Mouse (Mus musculus): Measurements from ENCODE around the gene Glra1. TPM values are rescaled to one million over a fixed set of nuclear protein-coding genes. Genes with fewer than 3 reads are reported as not detected.

Glra1 gene
- polyA plus RNA-seq, 1 experiment from 2014 or later: not detected

DNA sequence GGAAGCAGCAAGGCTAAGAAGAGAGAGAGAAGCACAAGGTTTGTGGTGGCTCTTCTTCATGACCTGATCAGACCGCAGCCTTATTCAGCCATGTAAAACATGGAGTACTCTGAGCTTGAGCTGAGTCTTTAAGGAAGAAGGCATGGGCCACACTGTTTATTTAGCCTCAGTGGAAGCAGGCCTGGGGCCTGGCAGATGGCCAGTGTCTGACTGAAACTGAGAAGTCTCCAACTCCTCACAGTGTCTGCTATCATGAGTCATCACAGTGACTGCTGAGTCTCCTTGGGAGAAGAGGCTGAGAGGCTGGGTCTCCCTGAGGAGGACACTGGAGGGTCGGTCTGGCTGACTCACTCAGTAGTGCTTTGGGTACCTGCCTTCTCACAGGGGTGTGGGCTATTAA, 33.6 kb downstream of the Glra1 start:
- no peak for ATAC-seq (ENCODE audit: insufficient number of reproducible peaks, insufficient read depth, low FRiP score, low TSS enrichment, low read depth)
- WGBS: 83% methylated on average over 2 of the region's 2 CpGs
- Histone ChIP-seq H3K4me1 (no peaks in the 10 kb centered on the region), H3K9me3 (no peaks in the 10 kb centered on the region), H3K27me3 (no peaks in the 10 kb centered on the region), H3K9ac (no peak overlapping the region), H3K36me3 (no peaks in the 10 kb centered on the region), H3K27ac (no peak overlapping the region), H3K4me2 (no peak overlapping the region), H3K4me3 (no peak overlapping the region)

- 32% methylated on average over 2 of the region's 2 CpGs for WGBS
- no peaks in the 10 kb centered on the region for H3K9me3 ChIP-seq
- ATAC-seq (ENCODE audit: insufficient number of reproducible peaks, insufficient read depth, low FRiP score, low TSS enrichment, low read depth): no peak
Measured at GRCm38 (mm10) chr11:55571144-55571543, 36.9 kb downstream of the Glra1 start.

DNA sequence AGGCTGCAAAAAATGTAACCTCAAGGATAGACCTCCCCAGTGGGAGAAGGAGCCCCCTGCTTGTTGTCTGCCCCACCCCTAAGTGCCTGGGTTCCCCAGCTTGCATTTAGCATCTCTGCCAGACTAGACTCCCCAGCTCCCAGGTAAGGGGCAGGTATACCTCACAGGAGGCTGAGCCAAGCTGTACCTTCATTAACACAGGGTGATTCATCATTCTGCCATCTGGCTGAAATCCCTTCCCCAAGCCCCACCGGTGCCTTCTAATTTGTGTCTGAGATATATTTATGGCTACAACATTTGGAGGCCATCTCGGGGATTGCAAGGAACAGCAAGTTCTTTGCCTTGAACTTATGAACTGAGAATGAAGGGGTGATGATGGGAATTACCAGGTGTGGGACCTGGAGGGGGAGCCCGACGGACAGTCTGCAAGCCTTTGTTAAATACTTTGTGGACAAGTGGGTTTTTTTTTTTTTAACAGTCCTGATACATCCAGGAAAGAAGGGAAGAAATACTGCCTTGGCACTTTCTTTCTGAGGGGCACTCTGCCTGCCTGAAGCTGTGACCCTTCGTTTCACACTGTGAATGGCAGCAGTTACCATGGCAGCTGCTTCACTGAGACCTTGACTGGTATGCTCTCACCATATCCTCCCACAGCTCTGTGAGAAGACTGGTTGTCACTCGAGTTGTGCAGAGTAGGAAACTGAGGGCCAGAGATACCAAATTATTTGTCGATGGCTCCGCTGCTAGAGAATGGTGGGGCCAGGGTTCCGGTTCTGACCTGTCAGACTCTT, 41.5 kb downstream of the Glra1 start:
- H3K36me3 ChIP-seq: no peaks in the 10 kb centered on the region
- H3K9me3 ChIP-seq: no peaks in the 10 kb centered on the region
- WGBS: 72% methylated on average over 9 of the region's 9 CpGs
- H3K9ac ChIP-seq: no peak overlapping the region
- ATAC-seq (ENCODE audit: insufficient number of reproducible peaks, insufficient read depth, low FRiP score, low TSS enrichment, low read depth): no peak
- H3K4me1 ChIP-seq: no peaks in the 10 kb centered on the region
- no peak overlapping the region for H3K4me2 ChIP-seq
- H3K27me3 ChIP-seq: no peaks in the 10 kb centered on the region
- no peak overlapping the region for H3K4me3 ChIP-seq
- no peak overlapping the region for H3K27ac ChIP-seq

More at GRCm38 (mm10) chr11:55571144-55571543, 36.9 kb downstream of the Glra1 start:
- Histone ChIP-seq H3K4me1 (no peaks in the 10 kb centered on the region), H3K4me3 (no peak overlapping the region), H3K9ac (no peak overlapping the region), H3K27ac (no peak overlapping the region), H3K36me3 (no peaks in the 10 kb centered on the region), H3K4me2 (no peak overlapping the region), H3K27me3 (no peaks in the 10 kb centered on the region)

- Histone ChIP-seq H3K4me3 (no peak overlapping the region), H3K4me2 (no peak overlapping the region), H3K27me3 (no peaks in the 10 kb centered on the region), H3K36me3 (no peaks in the 10 kb centered on the region), H3K27ac (no peak overlapping the region), H3K4me1 (no peaks in the 10 kb centered on the region), H3K9me3 (no peaks in the 10 kb centered on the region), H3K9ac (no peak overlapping the region)
- ATAC-seq (ENCODE audit: insufficient number of reproducible peaks, insufficient read depth, low FRiP score, low TSS enrichment, low read depth): no peak
- WGBS: 79% methylated on average over 1 of the region's 1 CpGs
Measured at GRCm38 (mm10) chr11:55545690-55546089, 62.3 kb downstream of the Glra1 start.

DNA sequence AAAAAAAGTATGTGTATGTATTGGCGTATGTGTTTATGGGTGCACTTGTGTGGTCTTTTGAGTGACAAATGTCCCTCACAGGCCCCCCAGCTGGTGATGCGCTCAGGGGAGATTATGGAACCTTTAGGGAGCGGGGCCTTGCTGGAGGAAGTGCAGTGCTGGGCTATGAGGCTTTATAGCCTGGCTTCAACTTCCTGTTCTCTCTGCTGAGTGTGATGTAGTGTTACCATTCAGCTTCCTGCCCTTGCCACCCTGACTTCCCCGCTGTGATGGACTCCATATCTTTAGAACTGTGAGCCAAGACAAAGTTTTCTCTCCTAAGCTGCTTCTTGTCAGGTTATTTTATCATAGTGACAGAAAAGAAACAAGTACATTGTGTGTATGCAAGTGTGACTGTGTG, 65.3 kb downstream of the Glra1 start:
- WGBS: 62% methylated on average over 4 of the region's 4 CpGs
- H3K27ac ChIP-seq: no peak overlapping the region
- no peaks in the 10 kb centered on the region for H3K4me1 ChIP-seq
- ATAC-seq (ENCODE audit: insufficient number of reproducible peaks, insufficient read depth, low FRiP score, low TSS enrichment, low read depth): no peak
- H3K36me3 ChIP-seq: no peaks in the 10 kb centered on the region
- H3K27me3 ChIP-seq: no peaks in the 10 kb centered on the region
- H3K4me3 ChIP-seq: no peak overlapping the region
- H3K4me2 ChIP-seq: no peak overlapping the region
- no peaks in the 10 kb centered on the region for H3K9me3 ChIP-seq
- H3K9ac ChIP-seq: no peak overlapping the region

DNA sequence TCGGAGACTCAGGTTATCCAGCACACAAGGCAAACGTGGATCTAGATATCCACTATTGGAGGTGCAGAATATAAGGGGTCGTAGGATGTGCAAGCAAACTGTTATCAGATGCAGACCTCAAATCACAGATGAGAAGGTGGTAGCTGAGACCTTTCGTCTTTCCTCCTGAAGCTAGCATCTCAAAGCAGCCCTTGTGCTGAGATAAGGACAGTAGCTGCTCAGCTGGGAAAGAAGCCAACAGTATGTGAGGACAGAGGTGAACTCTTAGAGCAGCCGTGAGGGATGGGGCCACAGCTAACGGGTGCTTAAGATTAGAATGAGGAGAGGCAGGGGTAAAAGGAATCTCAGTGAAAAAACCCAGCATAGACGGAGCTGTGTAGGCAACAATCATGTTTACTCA, 65.9 kb downstream of the Glra1 start:
- WGBS: 59% methylated on average over 7 of the region's 7 CpGs
- no peaks in the 10 kb centered on the region for H3K9me3 ChIP-seq

GRCm38 (mm10) chr11:55534766-55535165, 73.2 kb downstream of the Glra1 start:
- H3K4me1 ChIP-seq: no peaks in the 10 kb centered on the region
- H3K27me3 ChIP-seq: no peaks in the 10 kb centered on the region
- no peak overlapping the region for H3K4me2 ChIP-seq
- no peak for ATAC-seq (ENCODE audit: insufficient number of reproducible peaks, insufficient read depth, low FRiP score, low TSS enrichment, low read depth)
- H3K9ac ChIP-seq: no peak overlapping the region
- H3K36me3 ChIP-seq: no peaks in the 10 kb centered on the region
- H3K9me3 ChIP-seq: no peaks in the 10 kb centered on the region
- H3K27ac ChIP-seq: no peak overlapping the region
- no peak overlapping the region for H3K4me3 ChIP-seq
- WGBS: 49% methylated on average over 2 of the region's 2 CpGs

More for the DNA sequence above, 65.9 kb downstream of the Glra1 start:
- no peaks in the 10 kb centered on the region for H3K4me1 ChIP-seq
- no peaks in the 10 kb centered on the region for H3K36me3 ChIP-seq
- no peak overlapping the region for H3K27ac ChIP-seq
- H3K4me2 ChIP-seq: no peak overlapping the region
- no peak overlapping the region for H3K9ac ChIP-seq
- H3K4me3 ChIP-seq: no peak overlapping the region
- H3K27me3 ChIP-seq: no peaks in the 10 kb centered on the region
- ATAC-seq (ENCODE audit: insufficient number of reproducible peaks, insufficient read depth, low FRiP score, low TSS enrichment, low read depth): no peak

DNA sequence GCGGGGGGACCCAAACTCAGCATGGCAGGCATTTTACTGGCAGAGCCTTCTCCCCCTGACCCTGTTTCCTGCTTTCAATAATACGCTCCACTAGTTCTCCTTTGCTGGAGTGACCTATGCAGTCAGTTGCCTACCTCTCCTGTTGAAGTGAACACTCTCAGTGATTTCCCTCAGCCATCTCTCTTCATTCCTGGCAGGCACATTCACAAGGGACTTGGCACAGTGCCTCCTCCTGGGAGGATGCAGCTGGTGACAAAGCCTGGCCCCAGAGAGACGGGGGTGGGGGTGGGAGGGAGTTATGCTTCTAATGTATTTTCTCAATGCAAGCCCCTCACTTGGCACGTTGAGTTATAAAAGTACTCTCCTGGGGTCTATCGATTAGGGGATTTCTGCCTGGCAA, 74.6 kb downstream of the Glra1 start:
- ATAC-seq (ENCODE audit: insufficient number of reproducible peaks, insufficient read depth, low FRiP score, low TSS enrichment, low read depth): no peak
- H3K4me1 ChIP-seq: no peaks in the 10 kb centered on the region
- 70% methylated on average over 5 of the region's 5 CpGs for WGBS

DNA sequence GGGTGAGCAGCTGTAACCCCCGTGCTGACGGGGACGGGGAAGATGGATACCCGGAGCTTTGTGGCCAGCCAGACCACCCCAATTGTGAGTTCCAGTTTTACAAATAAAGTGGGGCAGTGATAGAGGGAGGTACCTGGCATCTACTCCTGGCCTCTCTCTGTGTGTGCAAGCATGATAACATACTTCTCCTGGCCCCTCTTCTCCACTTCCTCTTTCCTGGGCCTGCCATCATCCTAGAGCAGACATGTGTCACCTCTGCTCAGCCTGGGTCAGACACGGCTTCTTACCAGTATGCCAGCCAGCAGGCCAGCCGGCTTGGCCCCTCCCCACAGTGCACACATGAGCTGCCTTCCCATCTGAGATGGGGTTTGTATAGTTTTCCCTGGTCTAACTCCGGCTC, 77.3 kb downstream of the Glra1 start:
- ATAC-seq (ENCODE audit: insufficient number of reproducible peaks, insufficient read depth, low FRiP score, low TSS enrichment, low read depth): no peak
- Histone ChIP-seq H3K4me1 (no peaks in the 10 kb centered on the region), H3K4me3 (no peak overlapping the region), H3K27me3 (no peaks in the 10 kb centered on the region), H3K9ac (no peak overlapping the region), H3K36me3 (no peaks in the 10 kb centered on the region), H3K9me3 (no peaks in the 10 kb centered on the region), H3K4me2 (no peak overlapping the region), H3K27ac (no peak overlapping the region)
- 81% methylated on average over 7 of the region's 7 CpGs for WGBS

More for the DNA sequence above, 74.6 kb downstream of the Glra1 start:
- Histone ChIP-seq H3K27me3 (no peaks in the 10 kb centered on the region), H3K9ac (0 out of 2 replicates have a peak overlapping the region, but pooled peaks have one; percentile 21), H3K36me3 (no peaks in the 10 kb centered on the region), H3K4me2 (no peak overlapping the region), H3K27ac (no peak overlapping the region), H3K9me3 (no peaks in the 10 kb centered on the region), H3K4me3 (no peak overlapping the region)

- Histone ChIP-seq H3K36me3 (no peaks in the 10 kb centered on the region), H3K4me3 (no peak overlapping the region), H3K9ac (no peak overlapping the region), H3K4me1 (no peaks in the 10 kb centered on the region), H3K9me3 (no peaks in the 10 kb centered on the region), H3K27me3 (no peaks in the 10 kb centered on the region), H3K4me2 (peak overlapping the region; percentile 27), H3K27ac (no peak overlapping the region)
- no peak for ATAC-seq (ENCODE audit: insufficient number of reproducible peaks, insufficient read depth, low FRiP score, low TSS enrichment, low read depth)
- 6% methylated on average over 9 of the region's 9 CpGs for WGBS
Measured at GRCm38 (mm10) chr11:55518806-55519674, 89.0 kb downstream of the Glra1 start.

DNA sequence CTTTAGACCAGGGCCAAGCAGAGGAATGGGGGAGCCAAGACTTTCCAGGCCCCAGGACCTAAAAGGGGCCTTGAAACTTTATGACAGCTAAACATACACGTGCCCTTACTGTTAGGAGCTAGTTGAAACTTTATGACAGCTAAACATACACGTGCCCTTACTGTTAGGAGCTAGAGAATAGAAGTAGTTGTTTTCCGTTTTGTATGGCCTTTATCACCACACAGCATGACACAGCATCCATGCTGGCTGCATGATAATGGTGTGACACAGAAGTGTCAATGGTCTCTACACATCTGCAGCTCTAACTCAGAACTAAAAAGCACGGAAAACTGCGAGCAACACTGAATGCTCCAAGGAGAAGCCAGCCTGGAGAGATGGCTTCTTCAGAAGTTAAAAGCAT, 90.3 kb downstream of the Glra1 start:
- Histone ChIP-seq H3K27ac (no peak overlapping the region), H3K9ac (no peak overlapping the region), H3K4me3 (no peak overlapping the region), H3K4me1 (no peaks in the 10 kb centered on the region), H3K9me3 (no peaks in the 10 kb centered on the region), H3K27me3 (no peaks in the 10 kb centered on the region), H3K36me3 (no peaks in the 10 kb centered on the region), H3K4me2 (no peak overlapping the region)
- WGBS: 71% methylated on average over 5 of the region's 5 CpGs
- ATAC-seq (ENCODE audit: insufficient number of reproducible peaks, insufficient read depth, low FRiP score, low TSS enrichment, low read depth): no peak

DNA sequence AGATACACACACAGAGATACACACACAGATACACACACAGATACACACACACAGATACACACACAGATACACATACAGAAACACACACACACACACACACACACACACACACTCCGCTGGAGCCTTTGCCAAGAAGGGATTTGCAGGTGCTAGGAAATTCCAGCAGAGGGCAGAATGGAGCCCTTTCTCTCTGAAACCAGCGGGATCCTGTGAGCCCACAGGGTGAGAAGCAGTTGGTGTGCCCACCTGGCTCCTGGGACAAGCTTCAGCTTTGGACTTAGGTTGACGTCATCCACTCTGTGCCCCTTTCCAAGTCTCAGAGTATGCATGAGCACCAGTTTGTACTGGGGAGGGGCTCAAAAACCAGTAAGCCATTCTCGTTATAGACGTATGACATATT, 96.6 kb downstream of the Glra1 start:
- no peaks in the 10 kb centered on the region for H3K27me3 ChIP-seq
- WGBS: 59% methylated on average over 5 of the region's 5 CpGs
- H3K4me1 ChIP-seq: no peaks in the 10 kb centered on the region
- no peak for ATAC-seq (ENCODE audit: insufficient number of reproducible peaks, insufficient read depth, low FRiP score, low TSS enrichment, low read depth)
- no peak overlapping the region for H3K4me2 ChIP-seq
- no peak overlapping the region for H3K9ac ChIP-seq
- H3K9me3 ChIP-seq: no peaks in the 10 kb centered on the region
- no peaks in the 10 kb centered on the region for H3K36me3 ChIP-seq
- H3K4me3 ChIP-seq: no peak overlapping the region
- H3K27ac ChIP-seq: no peak overlapping the region

Data from embryonic facial prominence, embryonic 13.5 days (tissue).